Mouse (Mus musculus) liver, embryonic 14.5 days (tissue): Measurements from ENCODE around the gene Tmem82.

Source experiments
- CTCF ChIP-seq: IDR thresholded peaks from 2 replicates; pipeline ENCODE4 v1.5.1; 2016; ENCODE audit warnings: antibody characterized with exemption, low read depth, control low read depth
- EP300 ChIP-seq: IDR thresholded peaks from 2 replicates; pipeline ENCODE4 v1.6.1; 2016; ENCODE audit warnings: antibody characterized with exemption, low read depth

DNA sequence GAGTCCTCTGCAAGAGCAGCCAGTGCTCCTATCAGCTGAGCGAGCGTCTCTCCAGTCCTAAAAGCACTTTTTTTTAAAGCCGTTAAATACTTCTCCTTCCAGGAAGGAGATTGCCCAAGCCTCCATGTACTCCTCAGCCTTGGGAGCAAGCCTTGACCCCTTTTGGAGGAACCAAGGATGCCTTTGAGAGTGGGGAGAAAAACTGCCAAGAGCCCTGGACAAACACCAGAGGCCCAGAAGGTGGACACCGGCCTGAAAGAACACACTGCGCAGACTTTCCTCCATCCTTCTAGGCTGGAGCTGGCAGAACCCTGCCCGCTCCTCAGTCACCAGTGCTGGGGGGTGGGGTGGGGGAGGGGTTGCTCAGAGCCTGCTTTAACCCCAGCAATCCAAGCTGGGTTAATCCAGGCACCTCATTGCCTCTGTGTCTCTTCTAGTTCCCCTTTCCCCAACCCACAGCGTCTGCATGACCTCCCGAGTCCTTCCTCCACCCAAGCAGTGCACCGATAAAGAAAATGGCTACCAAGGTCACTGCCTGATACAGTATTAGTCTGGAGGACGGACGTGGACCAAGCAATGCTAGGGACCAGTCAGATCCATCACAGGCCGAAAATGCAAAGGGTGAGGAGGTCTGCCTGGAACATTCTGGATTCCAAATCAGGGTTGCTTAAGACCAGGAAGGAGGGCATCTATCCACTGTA is 37.6 kb upstream of the Tmem82 start:
- no peak for TF ChIP-seq CTCF
- no peak for TF ChIP-seq EP300
